Mouse (Mus musculus): ENCODE measurements around the gene Gipr. TPM values are rescaled to one million over a fixed set of nuclear protein-coding genes. Genes with fewer than 3 reads are reported as not detected.

The Gipr gene
- polyA plus RNA-seq, 1 experiment from 2014 or later = 6.6 TPM

GRCm38 (mm10) chr7:19178035-19178434 is 12.1 kb upstream of the Gipr start:
- peaks cover 55% of the 10 kb centered on the region for H3K27me3 ChIP-seq
- peak overlapping the region; percentile 43 for H3K9ac ChIP-seq
- H3K4me3 ChIP-seq = peak overlapping the region; percentile 56
- peaks cover 12% of the 10 kb centered on the region; the same call in 1 of the 2 replicates for H3K36me3 ChIP-seq (ENCODE audit: poor library complexity, severe bottlenecking)
- WGBS = 8% methylated on average over 17 of the region's 18 CpGs
- no peaks in the 10 kb centered on the region; the same call in 1 of the 2 replicates for H3K9me3 ChIP-seq (replicated peaks)
- peak overlapping the region; percentile 72 for H3K4me2 ChIP-seq
- H3K4me1 ChIP-seq = peaks cover 40% of the 10 kb centered on the region
- ATAC-seq = no peak
- H3K27ac ChIP-seq = no peak overlapping the region

- WGBS = 71% methylated on average over 7 of the region's 7 CpGs
- no peak for ATAC-seq
- H3K4me1 ChIP-seq = peaks cover 48% of the 10 kb centered on the region
Observed at GRCm38 (mm10) chr7:19177216-19177615, 11.3 kb upstream of the Gipr start.

GRCm38 (mm10) chr7:19176516-19176947 is 10.6 kb upstream of the Gipr start:
- H3K4me1 ChIP-seq = peaks cover 48% of the 10 kb centered on the region
- 2% methylated on average over 21 of the region's 21 CpGs for WGBS
- peaks cover 55% of the 10 kb centered on the region for H3K27me3 ChIP-seq

More at GRCm38 (mm10) chr7:19177216-19177615, 11.3 kb upstream of the Gipr start:
- Histone ChIP-seq H3K4me2 (peak overlapping the region; percentile 72), H3K9ac (peak overlapping the region; percentile 68), H3K4me3 (peak overlapping the region; percentile 56), H3K36me3 (ENCODE audit: poor library complexity, severe bottlenecking) (peaks cover 6% of the 10 kb centered on the region; the same call in 1 of the 2 replicates), H3K27ac (no peak overlapping the region), H3K9me3 (replicated peaks) (no peaks in the 10 kb centered on the region; the same call in 1 of the 2 replicates), H3K27me3 (peaks cover 55% of the 10 kb centered on the region)

GRCm38 (mm10) chr7:19175708-19176515 is 10.0 kb upstream of the Gipr start, which contains the start of gene Eml2:
Gene Eml2 (plus strand): TSS chr7:19176421.
- no peaks in the 10 kb centered on the region for H3K36me3 ChIP-seq (ENCODE audit: poor library complexity, severe bottlenecking)
- peaks cover 53% of the 10 kb centered on the region for H3K27me3 ChIP-seq
- peak within 1 kb of the TSS; percentile 56 for H3K4me3 ChIP-seq
- peak within 1 kb of the TSS; percentile 68 for H3K9ac ChIP-seq
- peaks cover 43% of the 10 kb centered on the region for H3K4me1 ChIP-seq
- peak within 1 kb of the TSS; percentile 72 for H3K4me2 ChIP-seq
- H3K9me3 ChIP-seq (replicated peaks) = no peaks in the 10 kb centered on the region; the same call in 1 of the 2 replicates
- ATAC-seq = peak; percentile 96
- WGBS = under 1% methylated on average over 30 of the region's 30 CpGs
- H3K27ac ChIP-seq = peak within 1 kb of the TSS; percentile 52

More at GRCm38 (mm10) chr7:19176516-19176947, 10.6 kb upstream of the Gipr start:
- Histone ChIP-seq H3K4me3 (peak overlapping the region; percentile 56), H3K36me3 (ENCODE audit: poor library complexity, severe bottlenecking) (no peaks in the 10 kb centered on the region), H3K9ac (peak overlapping the region; percentile 68), H3K9me3 (replicated peaks) (no peaks in the 10 kb centered on the region; the same call in 1 of the 2 replicates), H3K27ac (peak overlapping the region; percentile 52), H3K4me2 (peak overlapping the region; percentile 72)
- peak; percentile 37 for ATAC-seq

- peak; percentile 9; the same call in 1 of the 2 replicates for ATAC-seq
- H3K27ac ChIP-seq = no peak overlapping the region
- peaks cover 29% of the 10 kb centered on the region for H3K4me1 ChIP-seq
- WGBS = 2% methylated on average over 17 of the region's 17 CpGs
- no peaks in the 10 kb centered on the region for H3K9me3 ChIP-seq (replicated peaks)
- peak overlapping the region; percentile 59 for H3K4me2 ChIP-seq
- H3K36me3 ChIP-seq (ENCODE audit: poor library complexity, severe bottlenecking) = no peaks in the 10 kb centered on the region
- no peak overlapping the region for H3K9ac ChIP-seq
- peak overlapping the region; percentile 26 for H3K4me3 ChIP-seq
- H3K27me3 ChIP-seq = peaks cover 36% of the 10 kb centered on the region
Observed at GRCm38 (mm10) chr7:19172874-19173273, 6.9 kb upstream of the Gipr start.

GRCm38 (mm10) chr7:19171831-19172230 is 5.9 kb upstream of the Gipr start:
- Histone ChIP-seq H3K27ac (peak overlapping the region; percentile 63), H3K9ac (no peak overlapping the region), H3K4me3 (no peak overlapping the region), H3K27me3 (peaks cover 26% of the 10 kb centered on the region), H3K9me3 (replicated peaks) (peaks cover 7% of the 10 kb centered on the region; the same call in 1 of the 2 replicates), H3K4me1 (peaks cover 25% of the 10 kb centered on the region), H3K36me3 (ENCODE audit: poor library complexity, severe bottlenecking) (no peaks in the 10 kb centered on the region), H3K4me2 (no peak overlapping the region)
- ATAC-seq = no peak
- 51% methylated on average over 8 of the region's 8 CpGs for WGBS

GRCm38 (mm10) chr7:19170142-19170541 is 4.2 kb upstream of the Gipr start:
- peaks cover 38% of the 10 kb centered on the region for H3K4me1 ChIP-seq
- H3K4me2 ChIP-seq = no peak overlapping the region
- peaks cover 8% of the 10 kb centered on the region; the same call in 1 of the 2 replicates for H3K9me3 ChIP-seq (replicated peaks)
- no peak overlapping the region for H3K9ac ChIP-seq
- peak; percentile 79 for ATAC-seq
- WGBS = 66% methylated on average over 8 of the region's 8 CpGs
- peak overlapping the region; percentile 49; the same call in 1 of the 2 replicates for H3K27ac ChIP-seq
- peaks cover 16% of the 10 kb centered on the region for H3K27me3 ChIP-seq
- no peaks in the 10 kb centered on the region for H3K36me3 ChIP-seq (ENCODE audit: poor library complexity, severe bottlenecking)
- H3K4me3 ChIP-seq = no peak overlapping the region

- Histone ChIP-seq H3K36me3 (ENCODE audit: poor library complexity, severe bottlenecking) (no peaks in the 10 kb centered on the region), H3K9me3 (replicated peaks) (peaks cover 8% of the 10 kb centered on the region; the same call in 1 of the 2 replicates), H3K27ac (peak overlapping the region; percentile 54; the same call in 1 of the 2 replicates), H3K9ac (no peak overlapping the region), H3K4me1 (peaks cover 45% of the 10 kb centered on the region), H3K4me2 (no peak overlapping the region), H3K4me3 (no peak overlapping the region), H3K27me3 (peaks cover 22% of the 10 kb centered on the region)
- no peak for ATAC-seq
- 62% methylated on average over 10 of the region's 10 CpGs for whole genome bisulfite sequencing
Observed at GRCm38 (mm10) chr7:19169506-19169905, 3.6 kb upstream of the Gipr start.

- Histone ChIP-seq H3K36me3 (ENCODE audit: poor library complexity, severe bottlenecking) (no peaks in the 10 kb centered on the region), H3K4me3 (no peak overlapping the region), H3K27me3 (peaks cover 27% of the 10 kb centered on the region), H3K4me1 (peaks cover 35% of the 10 kb centered on the region), H3K9me3 (replicated peaks) (peaks cover 8% of the 10 kb centered on the region; the same call in 1 of the 2 replicates), H3K9ac (no peak overlapping the region), H3K4me2 (no peak overlapping the region), H3K27ac (no peak overlapping the region)
- WGBS = 90% methylated on average over 3 of the region's 3 CpGs
- ATAC-seq = no peak
Observed at GRCm38 (mm10) chr7:19166990-19167389, 1.1 kb upstream of the Gipr start.

GRCm38 (mm10) chr7:19164978-19165377 is 949 bp downstream of the Gipr start:
- H3K27ac ChIP-seq = no peak overlapping the region
- no peak overlapping the region for H3K4me3 ChIP-seq
- H3K4me2 ChIP-seq = peak overlapping the region; percentile 42
- peaks cover 37% of the 10 kb centered on the region for H3K4me1 ChIP-seq
- no peak for ATAC-seq
- 0 out of 2 replicates have a peak overlapping the region, but pooled peaks have one; percentile 30 for H3K9ac ChIP-seq
- H3K36me3 ChIP-seq (ENCODE audit: poor library complexity, severe bottlenecking) = no peaks in the 10 kb centered on the region
- H3K9me3 ChIP-seq (replicated peaks) = peaks cover 8% of the 10 kb centered on the region; the same call in 1 of the 2 replicates
- WGBS = 4% methylated on average over 13 of the region's 13 CpGs
- peaks cover 39% of the 10 kb centered on the region for H3K27me3 ChIP-seq

- Histone ChIP-seq H3K36me3 (ENCODE audit: poor library complexity, severe bottlenecking) (no peaks in the 10 kb centered on the region), H3K4me2 (peak overlapping the region; percentile 42), H3K9ac (no peak overlapping the region), H3K4me3 (no peak overlapping the region), H3K27ac (no peak overlapping the region), H3K27me3 (peaks cover 47% of the 10 kb centered on the region), H3K4me1 (peaks cover 38% of the 10 kb centered on the region), H3K9me3 (replicated peaks) (peaks cover 8% of the 10 kb centered on the region; the same call in 1 of the 2 replicates)
- ATAC-seq = peak; percentile 26
- WGBS = 0% methylated on average over 6 of the region's 6 CpGs
Observed at GRCm38 (mm10) chr7:19164189-19164588, 1.7 kb downstream of the Gipr start.

- no peak overlapping the region for H3K4me3 ChIP-seq
- WGBS = 28% methylated on average over 12 of the region's 12 CpGs
- H3K9me3 ChIP-seq (replicated peaks) = peaks cover 8% of the 10 kb centered on the region; the same call in 1 of the 2 replicates
- no peak overlapping the region for H3K9ac ChIP-seq
- peaks cover 40% of the 10 kb centered on the region for H3K4me1 ChIP-seq
- no peak for ATAC-seq
- no peak overlapping the region for H3K27ac ChIP-seq
- peaks cover 51% of the 10 kb centered on the region for H3K27me3 ChIP-seq
- no peaks in the 10 kb centered on the region for H3K36me3 ChIP-seq (ENCODE audit: poor library complexity, severe bottlenecking)
- H3K4me2 ChIP-seq = peak overlapping the region; percentile 42; the same call in 1 of the 2 replicates
Observed at GRCm38 (mm10) chr7:19163752-19164151, 2.2 kb downstream of the Gipr start.
